Mouse (Mus musculus): Measurements from ENCODE around the gene Gjb2.
"Not testable (repeated sequence)": the region's sequence is repeated elsewhere in the genome, so short reads cannot be mapped to it uniquely, and the experiment has no call there.

The Gjb2 gene

GRCm38 (mm10) chr14:57069906-57070305 lies 34.6 kb downstream of the Gjb2 start:
- not testable (repeated sequence) for DNase-seq (ENCODE audit: extremely low spot score, low read depth, low spot score)

DNA sequence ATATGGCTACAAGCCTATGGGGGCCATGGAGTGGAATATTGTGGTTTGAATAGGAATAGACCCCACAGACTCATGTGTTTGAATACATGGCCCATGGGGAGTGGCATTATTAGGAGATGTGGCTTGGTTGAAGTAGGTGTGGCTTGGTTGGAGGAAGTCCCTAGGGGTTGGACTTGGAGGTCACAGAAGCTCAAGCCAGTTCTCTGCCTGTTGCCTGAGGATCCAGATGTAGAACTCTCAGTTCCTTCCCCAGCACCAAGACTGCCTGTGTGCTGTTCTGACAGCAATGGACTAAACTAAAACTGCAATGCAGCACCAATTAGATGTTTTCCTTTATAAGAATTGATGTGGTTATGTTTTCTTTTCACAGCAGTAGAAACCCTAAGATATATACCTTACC lies 38.4 kb downstream of the Gjb2 start:
- no peak for DNase-seq (ENCODE audit: extremely low spot score, low read depth, low spot score)

- peak; percentile 79 for DNase-seq (ENCODE audit: extremely low spot score, low read depth, low spot score)
Measured at GRCm38 (mm10) chr14:57060052-57060451, 44.5 kb downstream of the Gjb2 start.

GRCm38 (mm10) chr14:57057563-57058321 lies 46.8 kb downstream of the Gjb2 start, which contains the start of gene Gja3:
TSS of gene Gja3 (minus strand) at chr14:57058100.
- DNase-seq (ENCODE audit: extremely low spot score, low read depth, low spot score) = no peak

- no peak for DNase-seq (ENCODE audit: extremely low spot score, low read depth, low spot score)
Measured at GRCm38 (mm10) chr14:57057204-57057562, 47.3 kb downstream of the Gjb2 start.

DNA sequence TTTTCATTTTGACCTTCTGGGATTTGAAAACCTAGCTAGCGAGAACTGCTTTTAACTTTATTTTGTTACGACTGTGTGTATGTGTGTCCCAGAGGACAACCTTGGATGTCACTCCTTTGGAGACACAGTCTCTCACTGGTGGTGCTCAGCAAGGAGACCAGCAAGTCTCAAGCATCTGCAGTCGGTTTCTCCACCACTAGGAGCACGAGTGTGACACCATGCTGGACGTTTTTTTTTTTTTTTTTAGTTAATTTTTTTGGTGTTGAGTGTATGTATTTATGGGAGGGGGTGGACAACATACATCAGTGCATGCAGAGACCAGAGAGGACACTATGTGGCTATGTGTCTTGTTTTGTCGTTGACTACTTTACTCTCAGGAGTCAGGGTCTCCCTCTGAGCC lies 51.8 kb downstream of the Gjb2 start:
- no peak for DNase-seq (ENCODE audit: extremely low spot score, low read depth, low spot score)
